Mouse (Mus musculus) retina, embryonic 14.5 days (tissue): ENCODE results near the gene Vstm2a.

Source experiments
- DNase-seq: peaks from one replicate; pipeline ENCODE4 v3.0.0-alpha.2; 2015; ENCODE audit warnings: low spot score

Vstm2a gene

DNA sequence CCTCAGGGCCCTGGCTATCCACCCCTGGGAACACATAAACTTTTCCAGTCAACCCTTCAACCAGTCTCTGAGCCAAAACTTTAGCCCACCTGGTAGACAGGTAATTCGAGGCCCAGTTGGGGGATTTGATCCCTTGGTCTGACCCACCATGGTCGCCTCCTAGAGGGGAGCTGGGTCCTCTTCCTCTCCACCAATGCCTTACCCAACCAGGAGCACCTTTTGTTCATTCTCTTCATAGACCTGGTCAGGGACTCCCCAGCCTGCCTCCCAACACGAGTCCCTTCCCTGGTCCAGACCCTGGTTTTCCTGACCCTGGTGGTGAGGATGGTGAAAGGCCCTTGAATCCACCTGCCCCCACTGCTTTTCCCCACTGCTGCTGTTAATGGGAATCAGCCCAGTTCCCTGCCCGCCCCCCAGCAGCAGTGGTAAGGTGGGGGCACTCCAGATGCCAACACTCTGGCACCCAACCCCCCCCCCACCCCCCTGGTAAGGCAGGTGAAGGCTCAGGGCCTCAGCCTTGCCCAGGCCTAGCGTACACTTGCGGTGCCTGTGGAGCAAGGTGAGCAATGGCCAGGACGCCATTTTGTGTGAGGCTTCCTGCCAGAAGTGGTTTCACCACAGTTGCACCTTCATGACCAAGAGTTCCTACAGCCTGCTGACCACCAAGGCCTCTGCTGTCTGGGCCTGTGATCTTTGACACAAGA is 182.2 kb downstream of the Vstm2a start:
- DNase-seq: no peak
